Mouse (Mus musculus) left cerebral cortex, adult 2 months (tissue): Measurements from ENCODE around the gene Ipp. TPM values are rescaled to one million over a fixed set of nuclear protein-coding genes. Genes with fewer than 3 reads are reported as not detected.

Experiments
- DNase-seq, 2 experiments: peaks; one replicate each; pipeline ENCODE4 v3.0.0; 2021 to 2022; ENCODE audit warnings: low spot score in 2 of 2, mixed read lengths in 1 of 2; ENCODE audit errors: extremely low spot score in 1 of 2
- H3K27ac ChIP-seq: fragments of 200-600 bp; 2 replicates; pipeline ENCODE4 v1.8.1; 2022
- H3K4me3 ChIP-seq: fragments of 200-600 bp; 2 replicates; pipeline ENCODE4 v1.8.1; 2022
- CTCF ChIP-seq: fragments of 200-600 bp; IDR thresholded peaks from 2 replicates; pipeline ENCODE4 v1.8.1; 2022; ENCODE audit warnings: antibody characterized with exemption, mild to moderate bottlenecking, moderate library complexity
- intact Hi-C: fragments of 180-260 bp; cut with DNase I; formaldehyde crosslinking; loops from one replicate; pipeline ENCODE4 v1.15.1; 2025
- total RNA-seq, 2 experiments: library from RNA; stranded (reverse); gene quantifications; 2 replicates each; pipeline ENCODE4 v1.2.3; 2021

Ipp gene
- total RNA-seq, 2 experiments from 2014 or later, result 17.8 to 20.2 TPM

DNA sequence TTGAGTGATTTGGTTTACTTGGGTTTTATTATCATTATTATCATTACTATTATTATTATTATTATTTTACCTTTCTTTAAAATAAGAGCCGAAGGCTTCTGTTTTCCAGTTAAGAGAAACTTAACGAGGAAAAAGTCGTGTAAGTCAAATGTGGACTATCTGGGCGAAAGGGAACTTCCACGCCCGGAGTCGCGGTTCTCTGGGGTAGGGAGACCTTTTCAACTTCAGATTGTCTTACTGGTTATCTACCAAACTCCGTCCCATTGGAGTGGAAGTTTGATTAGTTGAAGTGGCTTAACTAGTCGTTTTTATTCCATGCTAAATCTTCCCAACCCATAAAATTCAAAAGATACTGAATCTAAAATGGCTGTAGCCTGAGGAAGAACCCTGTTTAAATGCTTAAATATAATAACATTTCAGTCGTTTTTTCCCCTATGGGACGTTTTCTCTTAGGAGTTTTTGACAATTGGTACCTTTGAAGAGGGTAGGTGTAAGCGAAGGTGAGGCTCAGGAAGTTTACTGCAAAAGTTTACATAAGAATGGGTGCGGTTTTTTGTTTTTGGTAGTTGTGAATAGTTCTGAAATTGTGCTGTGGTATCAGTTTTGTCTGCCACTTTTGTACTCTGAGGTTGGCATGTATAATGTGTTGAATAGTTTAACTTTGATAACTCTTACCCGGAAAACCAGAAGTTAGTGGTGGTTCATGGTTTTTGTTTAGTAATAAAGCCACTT, 51.0 kb downstream of the Ipp start:
- peak overlapping the region; percentile 76 for H3K4me3 ChIP-seq
- no peak for DNase-seq
- intact Hi-C loops, result loop anchor here (2.0 to 5.0 kb wide), 4 partner anchors 38 to 406 kb away; partner anchors contain the start of genes Ccdc17, Lurap1, Mast2 and Nasp
- no peak for TF ChIP-seq CTCF
- H3K27ac ChIP-seq, result peak overlapping the region; percentile 98

Other genes starting within 250 kb of the Ipp start
- 100 to 1,000 TPM; 115 to 121 TPM for gene Mast2, start 43.4 kb upstream of the Ipp start, total RNA-seq
- 10 to 100 TPM in 1 of 2 experiments, 1 to 10 TPM in 1; 9.9 to 10.6 TPM for gene Tmem69, start 48.4 kb downstream of the Ipp start, total RNA-seq
- 10 to 100 TPM; 44.5 to 46.9 TPM for gene Gpbp1l1, start 50.1 kb downstream of the Ipp start, total RNA-seq
- 1 to 10 TPM; 5.7 to 6.0 TPM for gene Ccdc17, start 89.1 kb downstream of the Ipp start, total RNA-seq
- 10 to 100 TPM; 32.6 to 34.9 TPM for gene Nasp, start 120.4 kb downstream of the Ipp start, total RNA-seq
- gene Akr1a1, start 144.1 kb downstream of the Ipp start, total RNA-seq, result 100 to 1,000 TPM; 376 to 408 TPM
- gene Prdx1, start 178.0 kb downstream of the Ipp start, total RNA-seq, result 100 to 1,000 TPM; 136 to 139 TPM
- 10 to 100 TPM; 15.2 to 15.4 TPM for gene Mmachc, start 200.9 kb downstream of the Ipp start, total RNA-seq
- 1 to 10 TPM; 4.2 to 7.6 TPM for gene Ccdc163, start 201.0 kb downstream of the Ipp start, total RNA-seq
- gene Tesk2, start 213.4 kb downstream of the Ipp start, total RNA-seq, result 1 to 10 TPM; 3.8 to 4.6 TPM